Comparison of ENCODE assay signal across 13 mouse cellular contexts in the genomic region with DNA sequence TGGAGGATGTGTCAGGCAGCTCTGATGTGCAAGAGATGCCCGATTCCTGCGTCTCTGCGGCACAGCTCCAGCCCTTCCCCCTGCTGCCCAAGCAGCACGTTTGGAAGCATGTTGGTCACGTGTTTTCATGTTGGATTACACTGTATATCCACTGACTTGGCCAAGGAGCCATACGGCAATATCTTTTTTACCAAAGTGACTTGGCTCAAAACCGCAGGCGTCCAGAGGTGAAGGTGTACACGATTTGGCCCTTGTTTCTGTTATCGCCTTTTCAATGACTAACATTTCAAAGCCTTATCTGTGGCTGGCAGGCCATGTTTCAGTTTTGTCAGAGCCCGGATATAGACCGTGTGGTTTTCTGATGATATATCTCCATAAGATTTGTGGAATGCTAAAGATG.
A peak's percentile ranks its signal among the peaks of the same experiment; 100 is the strongest.
DNase-seq lines count a peak whose midpoint lies in the region; ATAC-seq and TF ChIP-seq lines count a peak whose summit lies in the region.
"Had no signal": no experiment of that assay in that cellular context is flagged by ENCODE, and none has a peak within 500 bp of the region (broad histone marks: within the 10 kb centered on the region; RNA-seq: fewer than 3 reads in every experiment).

No protein-coding gene starts in this region.

- H3ac ChIP-seq in myocyte (ENCODE audit: control insufficient read depth, insufficient read length) = no peak overlapping the region

- peak; percentile 54 for ATAC-seq in forebrain, postnatal 0 days
- ATAC-seq in forebrain, embryonic 13.5 days = no peak
- no peak for ATAC-seq in lung, embryonic 16.5 days (ENCODE audit: low read depth)
- ATAC-seq in heart, embryonic 16.5 days (replicated peaks; ENCODE audit: extremely low read depth, insufficient read depth, low FRiP score) = peak; percentile 86
- no peak for ATAC-seq in cerebellum, adult (ENCODE audit: insufficient number of reproducible peaks, low FRiP score, low TSS enrichment)
- ATAC-seq: forebrain, embryonic 15.5 days; midbrain, embryonic 13.5 days had no signal

- no peaks in the 10 kb centered on the region for H3K27me3 ChIP-seq in forebrain, postnatal 0 days (ENCODE audit: insufficient read depth, low read length)
- H3K27me3 ChIP-seq in forebrain, embryonic 13.5 days = no peaks in the 10 kb centered on the region
- H3K27me3 ChIP-seq in lung, embryonic 16.5 days (ENCODE audit: control insufficient read depth, insufficient read depth, low read depth, low read length) = no peaks in the 10 kb centered on the region
- H3K27me3 ChIP-seq in heart, embryonic 16.5 days (ENCODE audit: control insufficient read depth, insufficient read depth, low read length) = no peaks in the 10 kb centered on the region
- H3K27me3 ChIP-seq in myocyte (ENCODE audit: control insufficient read depth, insufficient read depth, insufficient read length) = no peaks in the 10 kb centered on the region
- H3K27me3 ChIP-seq: embryonic facial prominence, embryonic 12.5 days; forebrain, embryonic 15.5 days; midbrain, embryonic 13.5 days had no signal

- no peak overlapping the region for H3K27ac ChIP-seq in forebrain, postnatal 0 days (ENCODE audit: low read depth, low read length)
- H3K27ac ChIP-seq in forebrain, embryonic 13.5 days = no peak overlapping the region
- H3K27ac ChIP-seq in lung, embryonic 16.5 days (ENCODE audit: low read length) = no peak overlapping the region
- H3K27ac ChIP-seq in heart, embryonic 16.5 days (ENCODE audit: low read length) = peak overlapping the region; percentile 8; the same call in 1 of the 2 replicates
- H3K27ac ChIP-seq: embryonic facial prominence, embryonic 12.5 days; forebrain, embryonic 15.5 days; midbrain, embryonic 13.5 days had no signal

- peak; percentile 1 for DNase-seq in forebrain, postnatal 0 days
- no peak for DNase-seq in lung, postnatal 36 days
- DNase-seq in urinary bladder, postnatal 14 days (ENCODE audit: low spot score) = no peak
- DNase-seq: right cerebral cortex, adult 18-20 months; thymus, postnatal 36 days had no signal

- no peaks in the 10 kb centered on the region for H3K4me1 ChIP-seq in forebrain, postnatal 0 days (ENCODE audit: insufficient read depth)
- H3K4me1 ChIP-seq in forebrain, embryonic 13.5 days = no peaks in the 10 kb centered on the region
- H3K4me1 ChIP-seq in lung, embryonic 16.5 days (replicated peaks; ENCODE audit: control insufficient read depth, insufficient read depth, low read length) = no peaks in the 10 kb centered on the region
- H3K4me1 ChIP-seq in heart, embryonic 16.5 days (ENCODE audit: control insufficient read depth, insufficient read depth, low read length) = peaks cover 5% of the 10 kb centered on the region; the same call in 1 of the 2 replicates
- H3K4me1 ChIP-seq: forebrain, embryonic 15.5 days; midbrain, embryonic 13.5 days had no signal

- WGBS in forebrain, postnatal 0 days = 86% methylated on average over 12 of the region's 12 CpGs
- 88% methylated on average over 12 of the region's 12 CpGs for WGBS in forebrain, embryonic 13.5 days
- WGBS in lung, embryonic 16.5 days = 34% methylated on average over 12 of the region's 12 CpGs
- 19% methylated on average over 12 of the region's 12 CpGs for WGBS in heart, embryonic 16.5 days

- H3K4me2 ChIP-seq in forebrain, postnatal 0 days (ENCODE audit: low read depth) = no peak overlapping the region
- H3K4me2 ChIP-seq in forebrain, embryonic 13.5 days = no peak overlapping the region
- 0 out of 2 replicates have a peak overlapping the region, but pooled peaks have one; percentile 22 for H3K4me2 ChIP-seq in lung, embryonic 16.5 days (ENCODE audit: low read depth, low read length)
- peak overlapping the region; percentile 49 for H3K4me2 ChIP-seq in heart, embryonic 16.5 days (ENCODE audit: low read depth, low read length)
- H3K4me2 ChIP-seq in myocyte (ENCODE audit: low read depth) = peak overlapping the region; percentile 60
- H3K4me2 ChIP-seq: embryonic facial prominence, embryonic 12.5 days; forebrain, embryonic 15.5 days; midbrain, embryonic 13.5 days had no signal

- H3K9ac ChIP-seq in forebrain, postnatal 0 days = no peak overlapping the region
- no peak overlapping the region for H3K9ac ChIP-seq in forebrain, embryonic 13.5 days
- H3K9ac ChIP-seq in lung, embryonic 16.5 days (ENCODE audit: low read length) = no peak overlapping the region
- no peak overlapping the region for H3K9ac ChIP-seq in heart, embryonic 16.5 days (ENCODE audit: low read length)
- H3K9ac ChIP-seq: embryonic facial prominence, embryonic 12.5 days; forebrain, embryonic 15.5 days; midbrain, embryonic 13.5 days had no signal

- no peaks in the 10 kb centered on the region for H3K9me3 ChIP-seq in forebrain, postnatal 0 days (ENCODE audit: low read length)
- H3K9me3 ChIP-seq in forebrain, embryonic 13.5 days (replicated peaks) = no peaks in the 10 kb centered on the region
- no peaks in the 10 kb centered on the region for H3K9me3 ChIP-seq in lung, embryonic 16.5 days (ENCODE audit: control insufficient read depth, low read length)
- no peaks in the 10 kb centered on the region for H3K9me3 ChIP-seq in heart, embryonic 16.5 days (replicated peaks; ENCODE audit: control insufficient read depth, low read length)
- H3K9me3 ChIP-seq: embryonic facial prominence, embryonic 12.5 days; forebrain, embryonic 15.5 days; midbrain, embryonic 13.5 days had no signal

- no peaks in the 10 kb centered on the region for H3K36me3 ChIP-seq in forebrain, postnatal 0 days (ENCODE audit: insufficient read depth)
- no peaks in the 10 kb centered on the region for H3K36me3 ChIP-seq in forebrain, embryonic 13.5 days (ENCODE audit: poor library complexity, severe bottlenecking)
- H3K36me3 ChIP-seq in lung, embryonic 16.5 days (ENCODE audit: control insufficient read depth, insufficient read depth, low read length) = no peaks in the 10 kb centered on the region
- H3K36me3 ChIP-seq in heart, embryonic 16.5 days (ENCODE audit: control insufficient read depth, insufficient read depth) = no peaks in the 10 kb centered on the region
- no peaks in the 10 kb centered on the region for H3K36me3 ChIP-seq in myocyte (ENCODE audit: control insufficient read depth, insufficient read depth)
- H3K36me3 ChIP-seq: embryonic facial prominence, embryonic 12.5 days; forebrain, embryonic 15.5 days; midbrain, embryonic 13.5 days had no signal

- TF ChIP-seq POLR2A in myocyte (IDR thresholded peaks at IDR 0.05; ENCODE audit: insufficient read length, low read depth) = no peak

- no peak for TF ChIP-seq CTCF in forebrain, postnatal 0 days (IDR thresholded peaks at IDR 0.05; ENCODE audit: low read depth)

- no peak overlapping the region for H3K4me3 ChIP-seq in forebrain, postnatal 0 days (ENCODE audit: low read depth, low read length)
- H3K4me3 ChIP-seq in forebrain, embryonic 13.5 days = no peak overlapping the region
- no peak overlapping the region for H3K4me3 ChIP-seq in lung, embryonic 16.5 days (ENCODE audit: low read length)
- peak overlapping the region; percentile 17; the same call in 1 of the 2 replicates for H3K4me3 ChIP-seq in heart, embryonic 16.5 days (ENCODE audit: low read length)
- no peak overlapping the region for H3K4me3 ChIP-seq in myocyte
- H3K4me3 ChIP-seq: embryonic facial prominence, embryonic 12.5 days; forebrain, embryonic 15.5 days; midbrain, embryonic 13.5 days had no signal

- no peaks in the 10 kb centered on the region for H3K79me2 ChIP-seq in myocyte (ENCODE audit: control insufficient read depth, insufficient read depth)

TF ChIP-seq in myocyte, 11 proteins besides CTCF, POLR2A, EP300 and RAD21:
- TF ChIP-seq USF1 (IDR thresholded peaks at IDR 0.05; ENCODE audit: low read depth) = peak; percentile 56
- TF ChIP-seq MAX (IDR thresholded peaks at IDR 0.05; ENCODE audit: low read depth) = no peak

Comparison
In these comparisons a context has a peak if more than half of its experiments do, and no peak if none do; other contexts are left out.
1. ATAC-seq: peak in forebrain, postnatal 0 days (single experiment) and heart, embryonic 16.5 days (single experiment); none in forebrain, embryonic 13.5 days (single experiment), lung, embryonic 16.5 days (single experiment) and cerebellum, adult (single experiment).
2. H3K4me2 ChIP-seq: peak in lung, embryonic 16.5 days (single experiment), heart, embryonic 16.5 days (single experiment) and myocyte (single experiment); none in forebrain, postnatal 0 days (single experiment) and forebrain, embryonic 13.5 days (single experiment).